Mouse (Mus musculus): ENCODE data around the gene Olfr938. TPM values are rescaled to one million over a fixed set of nuclear protein-coding genes. Genes with fewer than 3 reads are reported as not detected.

Gene Olfr938
- not detected in 4 replicates for total RNA-seq (2023)

DNA sequence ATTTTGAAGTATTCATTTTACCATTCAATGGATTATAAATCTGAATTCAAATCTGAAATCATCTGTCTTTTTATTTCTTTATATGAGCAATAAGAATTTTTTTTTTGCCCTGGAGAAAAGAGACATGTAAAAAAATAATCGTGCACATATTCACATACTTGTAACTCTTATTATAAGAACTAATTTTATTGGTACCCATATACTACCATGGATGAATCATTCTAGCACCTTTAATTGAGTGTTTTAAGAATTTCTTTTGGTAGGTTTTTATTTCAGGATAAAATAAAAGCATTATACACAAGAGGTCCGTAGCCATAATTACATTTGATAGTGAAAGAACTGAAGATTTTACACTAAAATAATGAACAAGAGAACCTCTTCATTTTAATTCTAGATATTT, at the start of gene Olfr938:
Gene Olfr938, minus strand, starts transcription at position 101 of the 400 bp plus-strand sequence.

DNA sequence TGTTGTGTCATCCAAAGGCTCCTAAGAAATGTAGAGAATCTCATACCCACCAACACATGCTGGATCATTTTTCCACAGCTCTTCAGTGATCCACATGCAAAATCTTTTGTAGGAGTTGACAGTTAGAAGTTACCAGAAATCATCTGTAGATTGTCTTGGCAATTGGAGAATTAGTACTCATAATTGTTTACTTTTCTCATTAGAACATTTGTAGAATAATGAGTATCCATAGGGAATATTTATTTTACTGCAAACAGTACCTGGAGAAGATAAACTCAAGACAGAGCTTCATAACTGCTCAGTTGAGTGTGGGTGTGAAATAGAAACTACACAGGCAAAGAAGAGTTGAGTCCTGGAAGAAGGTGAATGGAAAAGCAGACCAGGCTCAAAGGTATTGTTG, 49.1 kb upstream of the Olfr938 start, which contains the start of gene Olfr27:
Gene Olfr27, plus strand, starts transcription at position 301 of the 400 bp plus-strand sequence.

DNA sequence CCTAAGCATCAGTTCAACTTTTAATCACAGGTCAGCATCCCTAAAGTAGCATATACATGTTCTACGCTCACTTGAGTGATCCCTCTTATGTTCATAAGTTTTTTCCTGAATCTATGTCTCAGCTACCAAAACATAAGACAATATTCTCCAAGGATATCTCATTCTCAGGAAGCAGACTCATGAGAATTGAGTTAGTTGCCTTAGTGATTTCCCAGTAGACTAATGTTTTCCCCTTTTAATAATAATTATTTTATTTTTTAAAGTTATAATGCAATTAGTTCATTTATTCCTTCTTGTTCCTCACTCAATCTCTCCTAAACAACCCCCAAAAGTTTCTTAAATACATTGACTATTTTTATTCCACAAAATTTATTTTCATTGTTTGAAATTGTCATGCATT, 13.8 kb downstream of the Olfr938 start, which contains the start of gene Olfr937:
Gene Olfr937, minus strand, starts transcription at position 101 of the 400 bp plus-strand sequence.

Other genes starting within 250 kb of the Olfr938 start
- gene Olfr924, start 234.4 kb downstream of the Olfr938 start, total RNA-seq (2023) = not detected in 4 replicates
- gene Olfr26, start 223.8 kb downstream of the Olfr938 start, total RNA-seq (2023) = not detected in 4 replicates
- gene Olfr926, start 201.8 kb downstream of the Olfr938 start, total RNA-seq (2023) = not detected in 4 replicates
- not detected in 4 replicates for gene Olfr930, start 149.1 kb downstream of the Olfr938 start, total RNA-seq (2023)
- gene Olfr933, start 106.6 kb downstream of the Olfr938 start, total RNA-seq (2023) = not detected in 4 replicates
- not detected in 4 replicates for gene Olfr934, start 90.6 kb downstream of the Olfr938 start, total RNA-seq (2023)
- gene Olfr935, start 79.2 kb downstream of the Olfr938 start, total RNA-seq (2023) = not detected in 4 replicates
- gene Olfr146, start 55.5 kb downstream of the Olfr938 start, total RNA-seq (2023) = not detected in 4 replicates
- gene Olfr937, start 13.9 kb downstream of the Olfr938 start, total RNA-seq (2023) = not detected in 4 replicates
- not detected in 4 replicates for gene Olfr27, start 49.2 kb upstream of the Olfr938 start, total RNA-seq (2023)
- not detected in 4 replicates for gene Olfr943, start 87.4 kb upstream of the Olfr938 start, total RNA-seq (2023)
- not detected in 4 replicates for gene Olfr944, start 123.0 kb upstream of the Olfr938 start, total RNA-seq (2023)
- gene Olfr1537, start 171.1 kb upstream of the Olfr938 start, total RNA-seq (2023) = not detected in 4 replicates
- not detected in 4 replicates for gene Olfr945, start 197.9 kb upstream of the Olfr938 start, total RNA-seq (2023)
- gene Olfr948, start 247.2 kb upstream of the Olfr938 start, total RNA-seq (2023) = not detected in 4 replicates